10 mouse cellular contexts compared by ENCODE assay signal in genomic region chr12:106963762-106964161, GRCm38 (mm10).
DNase-seq lines count a peak whose midpoint lies in the region; ATAC-seq lines count a peak whose summit lies in the region.
"Had no signal": no experiment of that assay in that cellular context is flagged by ENCODE, and none has a peak within 500 bp of the region (broad histone marks: within the 10 kb centered on the region; RNA-seq: fewer than 3 reads in every experiment).

No protein-coding gene starts in this region.

- DNase-seq in embryo, embryonic 10.5 days (ENCODE audit: low spot score): peak; percentile 15
- DNase-seq in embryo, embryonic 11 days: no peak
- DNase-seq in liver: peak; percentile 12
- DNase-seq in T-cell, adult 2 months (ENCODE audit: low spot score): peak; percentile 21
- DNase-seq in testis, postnatal 14 days (ENCODE audit: low spot score): peak; percentile 12
- no peak for DNase-seq in ovary, postnatal 14 days (ENCODE audit: low spot score)
- no peak for DNase-seq in yolk sac, embryonic 10.5 days (ENCODE audit: low spot score)

- H3K4me3 ChIP-seq in liver, embryonic 12.5 days: no peak overlapping the region
- H3K4me3 ChIP-seq: heart, embryonic 13.5 days; neural tube, embryonic 15.5 days had no signal

- WGBS in liver, embryonic 12.5 days (ENCODE audit: insufficient replicate concordance): 53% methylated on average over 5 of the region's 5 CpGs

- ATAC-seq in liver, embryonic 12.5 days: no peak

- no peaks in the 10 kb centered on the region for H3K36me3 ChIP-seq in liver, embryonic 12.5 days
- H3K36me3 ChIP-seq: heart, embryonic 13.5 days; neural tube, embryonic 15.5 days had no signal

- H3K9ac ChIP-seq in liver, embryonic 12.5 days: no peak overlapping the region
- H3K9ac ChIP-seq: heart, embryonic 13.5 days; neural tube, embryonic 15.5 days had no signal

- H3K27me3 ChIP-seq in liver, embryonic 12.5 days (replicated peaks): no peaks in the 10 kb centered on the region
- H3K27me3 ChIP-seq: heart, embryonic 13.5 days; neural tube, embryonic 15.5 days had no signal

- no peak overlapping the region for H3K4me2 ChIP-seq in liver, embryonic 12.5 days
- H3K4me2 ChIP-seq: heart, embryonic 13.5 days; neural tube, embryonic 15.5 days had no signal

- no peaks in the 10 kb centered on the region for H3K9me3 ChIP-seq in liver, embryonic 12.5 days (replicated peaks)
- H3K9me3 ChIP-seq: neural tube, embryonic 15.5 days had no signal

- H3K27ac ChIP-seq in liver, embryonic 12.5 days: no peak overlapping the region
- H3K27ac ChIP-seq: heart, embryonic 13.5 days; neural tube, embryonic 15.5 days had no signal

- no peaks in the 10 kb centered on the region for H3K4me1 ChIP-seq in liver, embryonic 12.5 days
- H3K4me1 ChIP-seq: heart, embryonic 13.5 days; neural tube, embryonic 15.5 days had no signal

Comparison
In these comparisons a context has a peak if more than half of its experiments do, and no peak if none do; other contexts are left out.
1. DNase-seq: peak in embryo, embryonic 10.5 days (single experiment), liver (single experiment), T-cell, adult 2 months (single experiment) and testis, postnatal 14 days (single experiment); none in embryo, embryonic 11 days (single experiment), ovary, postnatal 14 days (single experiment) and yolk sac, embryonic 10.5 days (single experiment).